Mouse (Mus musculus) hindbrain, embryonic 16.5 days (tissue): ENCODE data around the gene Gm44805. TPM values are rescaled to one million over a fixed set of nuclear protein-coding genes. Genes with fewer than 3 reads are reported as not detected.

Source experiments
- ATAC-seq: fragments of 200-750 bp; cut with Nextera tagmentation; 2 replicates; pipeline ENCODE4 v1.8.0; 2017; ENCODE audit warnings: moderate TSS enrichment, moderate library complexity
- H3K27ac ChIP-seq: fragments of 300-500 bp; sonication (generic); 2 replicates; pipeline ENCODE4 v1.5.1; 2014; ENCODE audit warnings: low read depth, mild to moderate bottlenecking, control low read depth, low read length, moderate library complexity
- H3K27me3 ChIP-seq: fragments of 300-500 bp; sonication (generic); replicated peaks from 2 replicates; pipeline ENCODE4 v1.6.1; 2014; ENCODE audit warnings: low read length; ENCODE audit not compliant: control insufficient read depth, insufficient read depth
- H3K36me3 ChIP-seq: fragments of 300-500 bp; sonication (generic); 2 replicates; pipeline ENCODE4 v1.6.1; 2014; ENCODE audit warnings: mild to moderate bottlenecking, low read length, moderate library complexity, mixed read lengths; ENCODE audit not compliant: control insufficient read depth, insufficient read depth
- H3K4me1 ChIP-seq: fragments of 300-500 bp; sonication (generic); 2 replicates; pipeline ENCODE4 v1.6.1; 2014; ENCODE audit warnings: low read depth, low read length; ENCODE audit not compliant: control insufficient read depth, insufficient read depth
- H3K4me2 ChIP-seq: fragments of 300-500 bp; sonication (generic); 2 replicates; pipeline ENCODE4 v1.6.1; 2014; ENCODE audit warnings: mild to moderate bottlenecking, low read length, control low read depth, moderate library complexity
- H3K4me3 ChIP-seq: fragments of 300-500 bp; sonication (generic); 2 replicates; pipeline ENCODE4 v1.5.1; 2014; ENCODE audit warnings: mild to moderate bottlenecking, low read length, control low read depth, moderate library complexity
- H3K9ac ChIP-seq: fragments of 300-500 bp; sonication (generic); 2 replicates; pipeline ENCODE4 v1.6.1; 2014; ENCODE audit warnings: low read depth, mild to moderate bottlenecking, control low read depth, low read length, moderate library complexity
- H3K9me3 ChIP-seq: fragments of 300-500 bp; sonication (generic); 2 replicates; pipeline ENCODE4 v1.6.1; 2014; ENCODE audit warnings: mild to moderate bottlenecking, low read length, moderate library complexity; ENCODE audit not compliant: control insufficient read depth
- WGBS: fragments of 180-500 bp; shearing (Covaris S2); extraction: QIAGEN DNeasy Blood & Tissue Kit; methylation state at CpG from one replicate; pipeline ENCODE4 v1.1.7; 2014; 5-methylcytosine and 5-hydroxymethylcytosine counted together
- polyA plus RNA-seq: library from polyadenylated mRNA; unstranded; fragments of >200 nt; fragmentation: Nextera tagmentation; extraction: Ambion mirVana; gene quantifications from 2 replicates; pipeline ENCODE4 v1.2.1, GENCODE M21; 2015

The Gm44805 gene
- polyA plus RNA-seq, 1 experiment from 2014 or later: not detected

GRCm38 (mm10) chr7:19701069-19701761, 20.0 kb upstream of the Gm44805 start:
- peak; percentile 51 for ATAC-seq
- 27% methylated on average over 22 of the region's 22 CpGs for WGBS

DNA sequence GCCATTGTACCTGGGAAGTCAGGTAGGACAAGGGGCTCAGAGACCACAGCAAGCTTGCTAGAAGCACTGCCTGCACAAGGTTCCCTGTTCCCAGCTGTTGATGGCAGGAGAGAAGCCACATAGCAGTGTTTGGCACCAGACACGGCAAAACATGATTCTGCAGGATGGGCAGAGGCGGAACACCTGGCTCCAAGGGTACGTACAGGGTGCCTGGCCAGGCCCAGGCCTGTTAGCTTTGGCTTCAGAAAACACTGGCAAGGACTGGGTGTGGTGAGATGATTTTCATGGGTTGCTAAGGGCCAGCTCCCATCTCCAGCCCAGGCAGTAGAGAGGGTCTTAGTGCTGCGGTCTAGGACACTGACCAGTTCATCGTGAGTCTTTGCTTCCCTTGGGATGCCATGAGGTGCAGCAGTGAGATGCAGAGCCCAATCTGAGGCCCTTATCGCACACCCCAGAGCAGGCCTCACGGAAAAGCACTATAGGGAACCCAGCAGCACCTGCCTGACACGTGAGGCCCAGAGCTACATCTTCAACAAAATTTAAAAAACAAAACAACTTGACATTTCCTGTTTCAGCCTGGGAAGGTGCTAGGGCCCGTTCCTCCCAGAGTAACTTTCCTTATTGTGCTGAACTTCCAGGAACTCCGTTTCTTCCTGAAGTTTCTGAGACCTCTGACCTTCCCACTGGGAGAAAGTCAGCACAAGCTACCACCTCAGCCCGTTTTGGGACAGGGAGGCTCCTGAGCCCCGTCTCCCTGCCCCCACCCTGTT, 19.3 kb upstream of the Gm44805 start:
- no peaks in the 10 kb centered on the region for H3K9me3 ChIP-seq
- peaks cover 5% of the 10 kb centered on the region for H3K36me3 ChIP-seq
- H3K4me2 ChIP-seq: no peak overlapping the region
- H3K27me3 ChIP-seq: no peaks in the 10 kb centered on the region
- no peak overlapping the region for H3K9ac ChIP-seq
- 61% methylated on average over 12 of the region's 12 CpGs for WGBS
- H3K27ac ChIP-seq: peak overlapping the region; percentile 54
- no peak overlapping the region for H3K4me3 ChIP-seq
- H3K4me1 ChIP-seq: peaks cover 19% of the 10 kb centered on the region
- ATAC-seq: no peak

More at GRCm38 (mm10) chr7:19701069-19701761, 20.0 kb upstream of the Gm44805 start:
- peaks cover 19% of the 10 kb centered on the region for H3K4me1 ChIP-seq
- H3K27ac ChIP-seq: peak overlapping the region; percentile 54
- no peak overlapping the region for H3K4me2 ChIP-seq
- H3K9ac ChIP-seq: peak overlapping the region; percentile 31; the same call in 1 of the 2 replicates
- no peak overlapping the region for H3K4me3 ChIP-seq
- no peaks in the 10 kb centered on the region for H3K27me3 ChIP-seq
- no peaks in the 10 kb centered on the region for H3K9me3 ChIP-seq
- H3K36me3 ChIP-seq: peaks cover 5% of the 10 kb centered on the region

DNA sequence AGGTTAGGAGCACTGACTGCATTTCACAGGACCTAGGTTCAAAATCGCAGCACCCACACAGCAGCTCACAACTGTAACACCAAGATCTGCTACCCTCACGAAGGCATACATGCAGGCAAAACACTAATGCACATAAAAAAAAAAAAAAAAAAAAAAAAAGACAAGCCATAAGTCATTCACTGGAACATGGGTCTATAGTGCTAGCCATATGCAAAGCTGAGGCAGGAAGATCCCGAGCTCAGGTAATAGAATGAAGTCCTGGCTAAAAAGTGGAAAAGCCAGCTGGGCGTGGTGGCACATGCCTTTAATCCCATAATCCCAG, 18.6 kb upstream of the Gm44805 start:
- Histone ChIP-seq H3K4me2 (no peak overlapping the region; the same call in 1 of the 2 replicates), H3K9ac (no peak overlapping the region), H3K4me1 (peaks cover 19% of the 10 kb centered on the region), H3K36me3 (peaks cover 5% of the 10 kb centered on the region), H3K27ac (peak overlapping the region; percentile 71), H3K4me3 (no peak overlapping the region), H3K27me3 (no peaks in the 10 kb centered on the region), H3K9me3 (no peaks in the 10 kb centered on the region)
- 82% methylated on average over 4 of the region's 4 CpGs for WGBS
- ATAC-seq: no peak

DNA sequence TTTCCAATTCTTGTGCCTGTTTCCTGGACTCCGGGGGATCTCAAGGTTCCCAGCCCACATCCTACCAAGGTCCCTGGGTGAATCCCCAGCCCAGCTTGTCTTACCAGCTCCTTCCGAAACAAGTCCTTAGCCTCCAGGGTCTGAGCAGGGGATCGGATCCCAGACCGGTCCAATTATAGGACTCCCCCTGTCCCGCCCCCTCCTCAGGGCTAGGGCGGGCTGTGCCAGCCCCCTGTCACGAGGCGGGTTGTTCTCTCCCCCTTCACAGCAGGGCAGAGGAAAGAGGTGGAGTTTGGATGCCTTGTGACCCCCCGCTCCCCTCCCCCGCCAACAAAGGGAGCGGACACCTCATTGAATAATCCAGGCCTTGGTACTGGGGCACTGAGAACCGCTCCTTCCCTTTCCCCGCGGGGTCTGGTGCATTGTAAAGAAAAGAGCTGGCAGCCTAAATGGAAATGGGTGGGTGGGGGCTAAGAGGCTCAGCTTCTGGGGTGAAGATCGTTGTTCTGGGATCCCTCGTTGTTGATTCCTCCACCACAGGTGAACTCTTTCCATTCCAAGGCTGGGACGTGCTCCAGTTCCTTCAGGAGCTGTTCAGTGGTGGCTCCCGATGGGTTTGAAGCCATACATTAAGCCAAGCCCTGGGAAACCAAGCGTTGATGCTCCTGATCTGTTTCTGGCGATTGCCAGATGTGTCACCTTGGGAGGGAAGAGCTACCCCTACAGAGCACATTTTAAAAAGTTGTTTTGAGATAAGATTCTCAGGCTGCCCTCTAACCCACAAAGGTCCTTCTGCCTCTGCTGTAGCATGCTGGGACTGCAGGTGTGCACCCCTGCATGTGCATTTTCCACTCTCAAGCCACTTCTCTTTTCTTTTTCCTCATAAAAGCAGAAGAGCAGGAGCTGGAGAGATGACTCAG, 17.9 kb upstream of the Gm44805 start, which contains the start of gene Apoe:
TSS of gene Apoe (minus strand) at position 282 of the 920 bp plus-strand sequence.
- H3K4me3 ChIP-seq: peak within 1 kb of the TSS; percentile 40
- H3K27me3 ChIP-seq: no peaks in the 10 kb centered on the region
- peak within 1 kb of the TSS; percentile 58 for H3K9ac ChIP-seq
- peak within 1 kb of the TSS; percentile 71 for H3K27ac ChIP-seq
- WGBS: 1% methylated on average over 20 of the region's 20 CpGs
- peak within 1 kb of the TSS; percentile 55 for H3K4me2 ChIP-seq
- peak; percentile 80 for ATAC-seq
- H3K9me3 ChIP-seq: no peaks in the 10 kb centered on the region
- H3K4me1 ChIP-seq: peaks cover 19% of the 10 kb centered on the region
- H3K36me3 ChIP-seq: peaks cover 5% of the 10 kb centered on the region

DNA sequence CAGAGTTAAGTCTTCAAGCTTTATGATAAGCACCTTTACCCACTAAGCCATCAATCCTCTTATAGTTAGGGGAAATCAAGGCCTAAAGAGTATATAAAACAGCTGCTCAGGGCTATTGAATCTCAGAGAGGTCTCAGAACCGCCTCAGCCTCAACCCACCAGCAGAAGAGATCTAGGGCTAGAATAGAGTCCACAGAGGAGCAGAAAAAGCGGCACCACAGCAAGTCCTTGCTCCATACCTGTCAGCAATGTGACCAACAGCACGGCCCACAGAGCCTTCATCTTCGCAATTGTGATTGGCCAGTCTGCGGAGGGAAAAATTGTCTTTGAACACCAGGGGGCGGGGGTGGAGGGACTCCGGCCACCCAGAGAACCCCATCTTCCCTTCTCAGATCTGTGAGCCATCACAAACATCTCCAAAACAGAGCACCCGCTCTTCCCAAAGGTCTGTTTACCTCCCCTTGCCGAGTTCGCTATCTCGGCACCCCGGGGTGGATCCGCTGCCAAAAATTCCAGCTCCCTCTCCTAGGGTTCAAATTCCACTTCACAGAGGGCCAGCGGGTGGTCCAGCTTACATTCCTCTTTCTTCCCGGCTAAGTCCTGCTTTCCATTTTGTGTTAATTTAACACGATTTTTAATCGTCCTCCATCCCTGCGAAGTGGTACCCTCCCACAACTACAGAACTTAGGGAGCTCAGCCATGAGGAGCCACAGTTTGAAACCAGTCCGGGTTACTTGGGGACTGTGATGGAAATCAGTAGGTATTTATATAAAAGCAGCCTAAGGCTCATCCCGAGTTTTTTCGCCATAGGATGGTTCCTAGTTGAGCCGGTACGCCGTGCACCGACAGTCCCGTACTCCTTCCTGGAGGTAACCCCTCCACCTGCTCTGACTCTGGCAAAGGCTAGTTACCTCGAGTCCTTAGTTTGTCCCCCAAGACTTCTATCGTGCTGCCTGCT, 17.0 kb upstream of the Gm44805 start:
- H3K27ac ChIP-seq: peak overlapping the region; percentile 60
- peak overlapping the region; percentile 55 for H3K4me2 ChIP-seq
- H3K36me3 ChIP-seq: peaks cover 5% of the 10 kb centered on the region; the same call in 1 of the 2 replicates
- no peaks in the 10 kb centered on the region for H3K27me3 ChIP-seq
- ATAC-seq: no peak
- peaks cover 19% of the 10 kb centered on the region for H3K4me1 ChIP-seq
- H3K9ac ChIP-seq: peak overlapping the region; percentile 58
- WGBS: 2% methylated on average over 28 of the region's 28 CpGs
- H3K4me3 ChIP-seq: peak overlapping the region; percentile 40
- H3K9me3 ChIP-seq: no peaks in the 10 kb centered on the region

- no peak overlapping the region for H3K4me3 ChIP-seq
- H3K27ac ChIP-seq: no peak overlapping the region
- no peak overlapping the region for H3K9ac ChIP-seq
- peaks cover 19% of the 10 kb centered on the region for H3K4me1 ChIP-seq
- ATAC-seq: no peak
- H3K9me3 ChIP-seq: no peaks in the 10 kb centered on the region
- H3K36me3 ChIP-seq: peaks cover 3% of the 10 kb centered on the region; the same call in 1 of the 2 replicates
- no peak overlapping the region for H3K4me2 ChIP-seq
- H3K27me3 ChIP-seq: no peaks in the 10 kb centered on the region
- 91% methylated on average over 34 of the region's 34 CpGs for WGBS
Measured at GRCm38 (mm10) chr7:19696336-19696873, 15.2 kb upstream of the Gm44805 start.

DNA sequence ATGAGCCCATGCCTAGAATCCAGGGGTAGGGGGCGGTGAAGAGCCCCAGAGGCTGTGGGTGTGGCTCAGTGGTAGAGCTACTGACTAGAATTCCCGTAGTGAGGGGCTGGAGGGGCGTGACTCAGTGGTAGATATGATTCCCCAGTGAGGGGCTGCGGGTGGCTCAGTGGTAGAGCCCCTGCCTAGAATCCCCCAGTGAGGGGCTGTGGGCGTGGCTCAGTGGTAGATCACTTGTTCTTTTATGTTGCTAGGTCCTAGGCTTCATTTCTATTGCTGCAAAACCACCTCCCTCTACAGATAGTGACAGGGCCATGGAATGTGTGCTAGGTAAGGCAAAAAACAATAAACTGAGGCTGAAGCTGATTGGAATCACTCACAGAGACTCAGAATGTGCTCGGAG, 14.7 kb upstream of the Gm44805 start:
- 76% methylated on average over 6 of the region's 6 CpGs for WGBS
- no peaks in the 10 kb centered on the region for H3K27me3 ChIP-seq
- H3K9ac ChIP-seq: no peak overlapping the region
- no peaks in the 10 kb centered on the region for H3K9me3 ChIP-seq
- H3K36me3 ChIP-seq: peaks cover 3% of the 10 kb centered on the region; the same call in 1 of the 2 replicates
- H3K4me1 ChIP-seq: peaks cover 17% of the 10 kb centered on the region
- H3K27ac ChIP-seq: no peak overlapping the region
- ATAC-seq: no peak
- H3K4me3 ChIP-seq: no peak overlapping the region
- H3K4me2 ChIP-seq: no peak overlapping the region

- peaks cover 3% of the 10 kb centered on the region; the same call in 1 of the 2 replicates for H3K36me3 ChIP-seq
- no peaks in the 10 kb centered on the region for H3K9me3 ChIP-seq
- no peak overlapping the region for H3K4me2 ChIP-seq
- no peak overlapping the region for H3K9ac ChIP-seq
- 59% methylated on average over 8 of the region's 8 CpGs for WGBS
- no peaks in the 10 kb centered on the region for H3K27me3 ChIP-seq
- H3K4me3 ChIP-seq: no peak overlapping the region
- H3K27ac ChIP-seq: peak overlapping the region; percentile 19; the same call in 1 of the 2 replicates
- peaks cover 16% of the 10 kb centered on the region for H3K4me1 ChIP-seq
- no peak for ATAC-seq
Measured at GRCm38 (mm10) chr7:19695213-19695594, 14.0 kb upstream of the Gm44805 start.
